Mouse (Mus musculus) heart, adult 18-20 months (tissue): ENCODE measurements at regions not wholly inside any gene's neighbourhood (a gene's known extent, or its start where the extent isn't known, plus 50 kb on each side); places are given as distances from the start of the nearest gene placed in this dataset.

ENCODE experiments used
- DNase-seq, 2 experiments: peaks; one replicate each; pipeline ENCODE4 v3.0.0; 2021 to 2022; ENCODE audit warnings: mixed read lengths in 1 of 2

DNA sequence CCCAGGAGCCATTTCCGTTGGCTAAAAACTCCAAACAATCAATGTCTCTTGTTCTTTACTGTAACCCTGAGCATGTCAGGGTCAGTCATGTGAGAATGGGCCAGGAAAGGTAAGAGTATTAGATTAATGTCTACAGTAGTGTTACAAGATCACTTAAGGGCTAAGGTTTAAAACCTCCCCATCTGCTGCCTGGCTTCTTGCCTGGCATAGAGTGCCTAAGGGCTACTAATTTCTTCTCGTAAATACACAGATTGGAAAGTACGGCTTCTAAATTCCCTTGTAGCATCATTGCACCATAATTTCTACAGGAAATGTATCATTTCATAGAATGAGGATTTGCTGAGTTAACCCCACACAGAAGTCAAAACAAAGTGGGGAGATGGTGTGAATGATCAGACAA lies 281.0 kb downstream of the Col12a1 start:
- DNase-seq = no peak

DNA sequence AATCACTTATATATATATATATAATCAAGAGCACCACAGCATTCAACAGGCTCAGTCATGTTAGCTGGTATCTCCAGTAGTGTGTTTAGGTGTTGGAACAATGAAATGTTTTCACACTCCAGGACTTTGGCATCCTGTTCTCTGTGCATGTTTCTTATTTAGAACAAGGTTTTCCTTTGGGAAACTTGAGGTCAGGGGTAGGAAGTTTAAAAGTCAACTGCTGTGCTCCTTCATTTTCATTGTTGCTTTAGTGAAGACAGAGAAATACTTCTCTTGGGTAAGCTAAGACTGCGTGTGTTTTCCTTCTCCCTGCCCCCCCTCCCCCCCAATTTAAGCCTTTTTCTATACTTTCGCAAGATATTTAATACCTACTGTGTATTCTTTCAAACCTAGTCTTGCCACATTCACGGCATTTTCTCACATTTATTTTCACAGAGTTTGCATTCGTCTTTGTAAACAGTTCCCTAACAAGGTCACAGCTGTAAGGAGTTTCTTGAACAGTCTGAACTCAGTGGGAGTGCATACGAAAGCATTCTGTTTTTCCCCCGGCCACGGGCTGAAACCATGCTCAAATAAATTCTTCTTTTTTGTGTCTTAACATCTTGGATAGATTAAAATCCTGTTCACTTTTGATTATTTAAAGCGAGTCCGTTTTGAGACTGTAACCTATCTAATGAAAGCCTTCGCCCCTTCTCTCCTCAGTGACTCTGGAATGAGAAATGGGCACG lies 279.2 kb downstream of the Col12a1 start:
- DNase-seq = no peak

DNA sequence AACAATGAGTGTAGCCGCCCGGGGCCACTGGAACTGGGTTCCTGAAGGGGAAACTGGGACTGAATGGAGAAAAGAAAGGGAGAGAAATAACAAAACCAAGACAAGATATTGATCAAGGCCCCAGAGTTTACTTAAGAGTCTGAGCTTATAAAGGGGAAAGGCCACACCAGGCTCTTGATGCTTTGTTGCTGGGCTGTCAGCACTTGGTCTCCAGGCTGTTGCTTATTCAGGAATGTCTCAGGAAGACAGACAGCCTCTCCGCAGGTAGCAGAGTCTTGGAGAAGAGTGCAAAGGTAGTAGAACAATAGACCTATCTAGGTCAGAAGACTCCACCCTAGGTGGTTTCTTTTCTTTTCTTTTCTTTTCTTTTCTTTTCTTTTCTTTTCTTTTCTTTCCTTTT lies 263.4 kb downstream of the Col12a1 start:
- no peak for DNase-seq

DNA sequence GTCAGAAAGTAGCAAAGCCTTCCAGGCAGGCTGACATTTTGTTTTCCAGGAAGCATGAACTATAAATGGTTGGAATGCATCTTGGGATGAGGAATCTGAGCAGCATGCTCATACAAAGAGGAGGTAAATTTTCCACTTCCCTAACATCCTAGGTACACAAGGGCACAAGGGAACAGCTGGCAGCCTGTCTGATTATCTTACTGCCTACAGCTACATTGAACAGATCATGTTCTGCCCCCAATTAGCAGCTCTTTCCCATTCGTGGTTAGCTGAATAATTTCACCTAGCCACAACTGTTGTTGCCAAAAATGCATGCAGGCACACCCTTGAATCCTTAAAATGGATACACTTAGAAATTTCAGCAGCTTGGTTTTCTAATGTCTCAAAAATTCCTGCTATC lies 239.5 kb downstream of the Col12a1 start:
- DNase-seq = no peak

DNA sequence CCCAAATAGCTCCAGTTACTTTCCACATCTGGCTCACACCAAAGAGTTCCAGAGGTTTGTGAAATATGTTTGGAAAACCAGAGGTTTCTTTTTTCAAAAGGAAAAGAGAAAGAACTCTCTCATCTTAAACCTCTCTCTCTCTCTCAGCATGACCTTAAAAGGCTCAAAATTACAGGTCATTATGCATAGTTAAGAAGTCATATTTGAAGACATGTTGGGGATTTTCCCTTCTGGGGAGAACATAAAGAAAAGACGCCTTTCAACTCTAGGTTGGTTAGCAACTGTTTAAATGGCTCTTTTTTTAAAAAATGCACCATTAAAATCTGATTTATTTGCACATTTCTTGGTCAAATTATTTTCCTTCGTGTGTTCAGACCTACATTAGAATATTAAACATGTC lies 218.4 kb downstream of the Col12a1 start:
- DNase-seq = no peak

DNA sequence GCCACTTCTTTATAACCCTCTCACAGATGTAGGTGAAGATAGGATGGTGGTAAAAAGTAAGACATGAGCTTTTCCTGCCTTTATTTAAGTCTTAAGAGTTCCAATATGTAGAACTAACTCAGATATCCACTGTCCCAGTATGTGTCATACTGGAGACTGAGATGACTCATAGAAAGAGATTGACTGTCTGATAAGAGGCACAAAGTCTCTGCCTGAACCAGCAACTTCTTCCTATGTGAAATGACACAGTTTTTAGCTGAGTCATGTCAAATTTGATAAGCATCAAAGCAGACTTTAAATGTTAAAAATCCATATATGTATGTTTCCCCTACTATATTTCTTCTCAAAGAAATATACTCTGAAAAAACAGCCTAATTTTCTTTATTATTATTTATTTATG lies 216.6 kb downstream of the Col12a1 start:
- DNase-seq = no peak

DNA sequence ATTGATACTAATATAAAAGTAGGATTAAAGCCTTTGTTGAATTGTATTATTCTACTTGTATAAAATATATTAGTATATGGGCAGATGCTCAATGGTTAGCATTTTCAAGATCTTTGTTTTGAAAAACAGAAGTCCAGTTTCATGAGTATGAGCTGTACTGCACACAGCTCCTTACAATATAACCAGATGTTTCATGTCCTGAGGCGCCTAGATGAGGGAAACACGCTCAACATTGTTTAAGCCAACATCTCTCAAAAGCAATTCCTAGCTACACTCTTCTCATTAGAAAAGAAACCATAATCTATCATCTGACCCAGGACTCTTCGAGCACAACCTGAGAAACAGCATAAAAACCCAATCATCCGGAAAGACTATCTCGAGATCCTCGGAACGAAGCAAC lies 202.2 kb downstream of the Col12a1 start:
- DNase-seq = no peak

DNA sequence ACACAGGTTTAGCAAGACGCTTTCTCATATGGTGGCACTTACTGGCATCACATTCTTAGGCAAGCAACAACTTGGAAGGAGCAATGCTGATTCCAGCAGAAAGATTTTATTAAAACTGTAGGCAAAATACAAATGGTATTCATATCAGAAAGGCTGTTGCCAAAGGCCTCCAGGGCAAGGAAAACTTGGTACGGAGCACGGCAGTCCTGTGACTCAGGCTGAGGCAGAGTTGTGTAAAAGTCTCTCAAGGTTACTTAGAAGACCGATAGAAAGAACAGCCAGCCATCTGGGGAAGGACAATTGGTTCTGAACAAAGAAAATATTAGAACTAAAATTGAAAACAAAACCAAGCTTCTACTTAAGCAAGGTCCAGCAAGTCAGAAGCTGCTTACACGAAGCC lies 201.2 kb downstream of the Col12a1 start:
- DNase-seq = no peak

DNA sequence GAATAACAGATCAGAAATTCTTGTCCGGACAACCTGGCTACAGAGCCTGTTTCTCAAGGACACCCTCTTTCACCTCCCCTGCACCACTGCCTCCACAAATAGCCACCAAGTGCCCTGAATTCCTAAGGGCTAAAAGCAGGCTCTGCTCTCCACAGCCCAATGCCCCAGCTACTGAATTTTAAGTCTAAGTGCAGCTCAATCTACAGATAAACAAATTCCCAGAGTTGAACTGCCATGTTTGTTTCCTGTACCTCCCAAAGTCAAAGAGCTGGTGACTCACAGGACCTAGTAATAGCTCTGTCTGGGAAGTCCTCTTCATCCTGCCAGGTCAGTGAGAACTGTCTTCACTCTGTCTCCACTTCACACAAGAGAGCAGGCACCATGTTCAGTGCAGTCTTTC lies 200.0 kb downstream of the Col12a1 start:
- DNase-seq = peak; percentile 27 to 55

DNA sequence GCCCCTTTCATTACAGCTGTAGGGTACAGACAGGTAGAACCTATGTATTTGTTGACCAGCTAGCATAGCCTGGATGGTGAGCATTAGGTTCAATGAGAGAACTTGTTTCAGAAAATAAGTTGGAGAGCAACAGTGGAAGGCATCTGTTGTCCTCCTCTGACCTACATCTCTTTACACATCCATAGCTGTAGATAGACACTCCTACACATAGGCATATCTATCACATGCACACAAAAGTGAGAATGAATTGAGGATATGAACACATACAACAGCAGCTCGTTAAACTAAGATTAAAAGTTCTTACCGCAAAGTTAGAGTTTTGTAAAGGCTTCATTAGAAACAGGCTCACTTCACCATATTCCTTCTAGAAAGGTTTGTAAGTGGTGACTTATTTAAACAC lies 198.1 kb downstream of the Col12a1 start:
- DNase-seq = no peak

DNA sequence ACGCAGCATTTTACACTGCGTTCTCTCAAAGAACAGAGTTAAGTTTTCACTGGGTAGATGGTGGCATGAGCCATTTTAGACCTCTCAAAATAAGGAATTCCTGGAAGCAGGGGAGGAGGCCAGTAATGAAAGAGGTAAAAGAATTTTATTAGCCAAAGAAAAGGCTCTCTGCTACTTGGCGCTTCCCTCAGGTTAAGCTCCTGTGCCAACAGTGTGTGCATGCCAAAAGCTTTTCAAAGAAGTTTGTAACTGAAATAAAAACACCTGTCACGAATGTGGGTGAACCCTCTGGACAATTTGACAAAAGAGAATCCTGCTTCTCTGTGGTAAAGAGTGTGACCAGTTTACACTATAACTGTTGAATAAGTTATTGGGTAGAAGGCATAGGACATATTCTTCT lies 195.6 kb downstream of the Col12a1 start:
- peak; percentile 12 for DNase-seq

DNA sequence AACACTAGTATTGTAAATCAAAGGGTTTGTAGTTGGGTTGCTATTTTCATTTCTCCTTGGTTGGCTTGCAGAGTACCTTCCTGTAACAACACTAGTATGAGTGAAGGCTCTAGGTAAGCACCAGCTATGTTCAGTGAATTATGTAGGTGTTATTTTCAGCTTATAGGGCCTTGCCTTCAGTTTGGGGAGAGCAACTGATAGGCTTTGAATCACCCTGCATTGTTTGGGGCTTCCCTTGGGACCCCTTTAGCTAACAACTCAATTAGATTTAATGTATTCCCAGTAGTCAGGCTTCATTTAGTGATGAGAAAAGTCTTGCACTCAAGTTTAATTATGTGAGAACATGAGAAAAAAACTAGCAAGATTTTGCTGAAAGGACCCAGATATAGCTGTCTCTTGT lies 193.6 kb downstream of the Col12a1 start:
- no peak for DNase-seq

DNA sequence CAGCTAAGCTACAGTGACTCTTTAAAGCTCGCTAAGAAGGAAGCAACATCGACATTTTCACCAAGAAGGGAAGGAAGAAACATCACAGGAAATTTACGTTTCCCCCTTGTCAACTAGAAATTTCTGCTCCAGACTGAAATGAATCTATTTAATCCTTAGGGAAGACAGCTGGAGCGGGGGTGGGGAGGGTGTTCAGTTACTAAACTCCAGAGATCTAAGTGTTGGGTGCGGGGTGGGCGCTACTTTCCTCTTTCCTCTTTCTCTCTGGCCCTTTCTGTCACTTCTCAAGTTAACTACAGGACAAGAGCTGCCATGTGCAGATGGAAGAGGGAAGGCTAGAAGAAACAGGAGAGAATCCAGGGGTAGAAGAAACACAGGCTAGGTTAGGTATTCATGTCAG lies 192.2 kb downstream of the Col12a1 start:
- no peak for DNase-seq

DNA sequence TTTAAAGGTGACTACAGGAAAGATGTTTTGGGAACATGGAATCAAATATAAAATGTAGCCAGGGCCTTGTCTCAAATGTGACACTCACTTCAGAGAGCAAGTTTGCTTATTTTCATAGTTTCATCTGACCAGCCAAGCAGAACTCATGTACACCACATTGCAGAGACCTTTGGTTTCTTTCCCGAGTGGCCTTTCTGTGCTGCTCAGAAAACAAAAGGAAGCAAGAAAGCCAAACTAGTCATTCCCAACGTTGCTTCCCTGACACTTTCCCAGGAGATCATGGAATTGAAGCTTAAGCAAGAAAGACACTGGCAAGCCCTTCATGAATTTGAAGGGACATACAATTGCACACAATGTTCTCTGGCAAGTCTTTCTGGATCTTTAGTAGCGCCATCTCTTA lies 191.3 kb downstream of the Col12a1 start:
- no peak for DNase-seq
